Mouse (Mus musculus) heart, postnatal 4 days (tissue): ENCODE measurements at regions not wholly inside any gene's neighbourhood (a gene's known extent, or its start where the extent isn't known, plus 50 kb on each side); places are given as distances from the start of the nearest gene placed in this dataset.
A peak's percentile ranks its signal among the peaks of the same experiment; 100 is the strongest.

ENCODE experiments used
- DNase-seq: peaks from one replicate; pipeline ENCODE4 v3.0.0; 2021

DNA sequence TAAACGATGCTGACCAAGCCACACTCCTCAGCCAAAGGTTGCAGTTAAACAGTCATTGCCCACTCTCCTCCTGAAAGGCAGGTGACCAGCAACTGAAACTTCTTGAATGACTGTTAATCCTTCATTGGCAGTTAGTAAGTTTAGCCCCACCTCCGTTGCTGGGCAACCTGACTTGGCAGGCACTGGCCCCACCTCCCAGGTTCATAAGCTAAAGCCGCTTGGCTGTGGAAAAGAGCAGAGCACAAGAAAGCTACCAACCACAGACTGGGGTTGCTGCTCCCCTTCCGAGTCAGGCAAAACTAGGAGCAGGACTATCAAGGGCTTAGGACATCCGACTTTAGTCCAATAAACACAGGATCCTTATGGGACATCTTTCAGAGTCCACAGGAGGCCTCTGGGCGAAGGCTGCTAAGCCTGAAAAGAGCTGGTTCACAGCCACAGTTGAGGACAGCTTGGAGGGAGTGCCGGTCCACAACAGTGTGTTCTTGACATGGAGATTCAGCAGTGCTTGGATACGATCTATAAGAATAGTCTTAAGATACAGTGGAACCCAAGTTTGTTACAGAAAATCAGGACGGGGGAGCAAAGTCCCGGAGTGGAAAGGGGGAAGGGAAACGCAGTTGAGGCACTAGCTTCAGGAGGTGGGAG is 67.7 kb upstream of the Kcnma1 start:
- DNase-seq: peak; percentile 39

DNA sequence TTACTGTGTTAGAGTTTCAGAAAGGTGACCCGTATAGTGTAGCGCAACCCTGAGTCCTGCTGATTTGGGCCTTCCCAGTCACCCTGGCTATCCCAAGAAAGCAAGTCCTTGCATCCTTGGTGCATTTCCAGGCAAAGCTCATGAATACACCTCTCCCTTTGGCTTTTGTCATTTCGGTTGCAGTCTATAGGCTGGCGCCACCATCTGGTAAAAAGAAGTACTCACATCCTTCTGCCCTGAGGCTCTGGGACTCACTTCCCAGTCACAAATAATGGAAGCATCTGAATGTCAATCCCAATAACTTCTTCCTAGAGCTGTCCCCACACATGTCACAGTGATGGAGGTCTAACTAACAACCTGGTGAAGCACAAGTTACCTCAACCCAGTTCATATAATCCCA is 54.4 kb upstream of the Kcnma1 start:
- peak; percentile 15 for DNase-seq

DNA sequence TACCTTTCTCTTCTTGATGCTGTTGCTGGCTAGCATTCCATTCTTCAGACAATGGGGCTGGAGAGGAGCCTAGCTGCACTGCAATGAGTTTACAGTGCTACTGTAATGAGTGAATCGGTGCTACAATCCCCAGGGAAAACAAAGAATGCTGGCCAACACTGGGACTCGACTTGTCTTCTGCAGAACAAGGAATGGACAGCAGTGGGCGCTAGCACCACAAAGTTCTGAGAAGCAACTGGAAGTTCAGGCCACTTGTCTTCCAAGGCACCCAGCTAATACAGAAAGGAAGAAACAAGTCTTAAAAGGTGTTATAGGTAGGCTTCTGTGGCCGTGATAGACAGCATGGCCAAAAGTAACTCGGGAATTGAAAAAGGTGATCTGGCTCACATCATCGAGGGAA is 53.4 kb upstream of the Kcnma1 start:
- peak; percentile 81 for DNase-seq

DNA sequence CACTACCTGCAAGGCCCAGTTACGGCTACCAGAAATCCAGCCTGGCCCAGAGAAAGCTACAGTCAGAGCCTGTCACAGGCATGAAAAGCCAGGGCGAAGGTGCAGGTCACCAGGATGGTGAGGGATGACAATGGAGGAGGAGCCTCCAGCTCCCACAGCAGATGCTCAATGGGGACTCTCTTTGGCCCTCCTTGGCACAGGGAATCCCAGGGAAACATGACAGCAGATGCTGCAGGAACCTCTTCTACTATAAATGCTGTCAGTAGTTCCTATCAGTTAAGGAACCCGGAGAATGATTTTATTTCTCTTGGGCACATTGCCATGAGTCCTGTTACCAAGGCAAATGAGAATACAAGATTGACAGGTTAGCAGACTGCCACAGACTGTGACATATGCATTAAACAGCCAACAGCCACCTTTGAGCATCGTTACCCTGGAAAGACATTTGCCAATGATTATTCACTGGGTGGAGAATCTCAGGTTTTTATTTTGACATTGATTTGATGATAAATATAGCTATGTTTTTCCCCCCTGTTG is 51.0 kb upstream of the Kcnma1 start:
- no peak for DNase-seq
